Mouse (Mus musculus) midbrain, embryonic 15.5 days (tissue): ENCODE measurements at regions not wholly inside any gene's neighbourhood (a gene's known extent, or its start where the extent isn't known, plus 50 kb on each side); places are given as distances from the start of the nearest gene placed in this dataset.
"Not testable (repeated sequence)": the region's sequence is repeated elsewhere in the genome, so short reads cannot be mapped to it uniquely, and the experiment has no call there.

Experiments
- ATAC-seq: fragments of 200-750 bp; cut with Nextera tagmentation; replicated peaks from 2 replicates; pipeline ENCODE4 v1.8.0; 2017; ENCODE audit warnings: moderate TSS enrichment
- H3K27ac ChIP-seq: fragments of 300-500 bp; sonication (generic); 2 replicates; pipeline ENCODE4 v1.5.1; 2015; ENCODE audit warnings: mild to moderate bottlenecking, inconsistent platforms
- H3K27me3 ChIP-seq: fragments of 300-500 bp; sonication (generic); replicated peaks from 2 replicates; pipeline ENCODE4 v1.6.1; 2015; ENCODE audit warnings: inconsistent platforms
- H3K36me3 ChIP-seq: fragments of 300-500 bp; sonication (generic); replicated peaks from 2 replicates; pipeline ENCODE4 v1.6.1; 2015; ENCODE audit warnings: inconsistent platforms
- H3K4me1 ChIP-seq: fragments of 300-500 bp; sonication (generic); 2 replicates; pipeline ENCODE4 v1.6.1; 2015; ENCODE audit warnings: inconsistent platforms
- H3K4me2 ChIP-seq: fragments of 300-500 bp; sonication (generic); 2 replicates; pipeline ENCODE4 v1.6.1; 2015; ENCODE audit warnings: inconsistent platforms, mild to moderate bottlenecking, moderate library complexity
- H3K4me3 ChIP-seq: fragments of 300-500 bp; sonication (generic); 2 replicates; pipeline ENCODE4 v1.5.1; 2015; ENCODE audit warnings: mild to moderate bottlenecking, inconsistent platforms
- H3K9ac ChIP-seq: fragments of 300-500 bp; sonication (generic); 2 replicates; pipeline ENCODE4 v1.6.1; 2015; ENCODE audit warnings: mild to moderate bottlenecking, inconsistent platforms
- H3K9me3 ChIP-seq: fragments of 300-500 bp; sonication (generic); 2 replicates; pipeline ENCODE4 v1.6.1; 2016; ENCODE audit warnings: inconsistent platforms
- WGBS: fragments of 180-500 bp; shearing (Covaris S2); methylation state at CpG from one replicate; pipeline ENCODE4 v1.1.7; 2015; ENCODE audit warnings: mixed read lengths; 5-methylcytosine and 5-hydroxymethylcytosine counted together

GRCm38 (mm10) chr8:112283316-112283715 lies 268.5 kb upstream of the Gm6793 start:
- Histone ChIP-seq H3K4me1 (no peaks in the 10 kb centered on the region), H3K9ac (no peak overlapping the region), H3K36me3 (no peaks in the 10 kb centered on the region), H3K4me2 (no peak overlapping the region), H3K27ac (no peak overlapping the region), H3K9me3 (peaks cover 3% of the 10 kb centered on the region; the same call in 1 of the 2 replicates), H3K27me3 (no peaks in the 10 kb centered on the region), H3K4me3 (no peak overlapping the region)
- 87% methylated on average over 6 of the region's 6 CpGs for WGBS
- ATAC-seq, result no peak

GRCm38 (mm10) chr8:112269598-112269997 lies 254.8 kb upstream of the Gm6793 start:
- ATAC-seq, result peak; percentile 66
- H3K9me3 ChIP-seq, result no peaks in the 10 kb centered on the region
- no peak overlapping the region for H3K9ac ChIP-seq
- H3K4me3 ChIP-seq, result no peak overlapping the region
- H3K36me3 ChIP-seq, result no peaks in the 10 kb centered on the region
- peak overlapping the region; percentile 24 for H3K4me2 ChIP-seq
- 6% methylated on average over 5 of the region's 5 CpGs for WGBS
- H3K27ac ChIP-seq, result peak overlapping the region; percentile 40; the same call in 1 of the 2 replicates
- no peaks in the 10 kb centered on the region for H3K27me3 ChIP-seq
- peaks cover 16% of the 10 kb centered on the region for H3K4me1 ChIP-seq

GRCm38 (mm10) chr8:112269214-112269566 lies 254.4 kb upstream of the Gm6793 start:
- ATAC-seq, result peak; percentile 74
- H3K27me3 ChIP-seq, result no peaks in the 10 kb centered on the region
- peak overlapping the region; percentile 40 for H3K27ac ChIP-seq
- WGBS, result 10% methylated on average over 8 of the region's 8 CpGs
- no peaks in the 10 kb centered on the region for H3K9me3 ChIP-seq
- peaks cover 16% of the 10 kb centered on the region for H3K4me1 ChIP-seq
- H3K4me2 ChIP-seq, result peak overlapping the region; percentile 24
- no peak overlapping the region for H3K4me3 ChIP-seq
- no peaks in the 10 kb centered on the region for H3K36me3 ChIP-seq
- H3K9ac ChIP-seq, result no peak overlapping the region

- WGBS, result 17% methylated on average over 9 of the region's 9 CpGs
- no peaks in the 10 kb centered on the region for H3K27me3 ChIP-seq
- ATAC-seq, result peak; percentile 87
These were observed 253.8 kb upstream of the Gm6793 start for GRCm38 (mm10) chr8:112268544-112269213.

DNA sequence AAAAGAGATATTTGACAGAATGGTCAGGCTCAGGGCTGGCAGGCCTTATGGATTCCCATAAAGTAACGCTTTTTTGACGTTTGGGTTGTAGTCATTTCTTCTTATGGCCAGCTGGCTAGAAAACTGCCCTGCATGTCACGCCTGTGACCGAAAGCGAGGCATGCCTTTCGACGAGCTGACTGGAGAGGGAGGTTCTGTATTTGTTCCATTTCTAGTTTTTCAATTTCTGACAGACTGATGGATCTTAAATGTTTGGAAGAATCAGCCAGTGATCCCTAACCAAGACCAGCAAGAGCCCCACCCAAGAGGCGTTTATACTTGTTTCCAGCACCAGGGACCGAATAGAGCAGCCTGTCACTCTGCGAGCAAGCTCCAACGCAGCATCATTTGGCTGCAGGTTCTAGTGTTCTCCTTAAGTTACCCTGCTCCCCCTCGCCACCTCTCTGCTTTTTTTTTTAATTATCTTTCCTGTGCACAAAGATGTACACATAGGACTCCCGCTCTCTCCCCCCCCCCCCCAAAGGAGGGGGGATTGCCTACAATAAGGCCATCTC lies 243.2 kb upstream of the Gm6793 start:
- Histone ChIP-seq H3K27ac (peak overlapping the region; percentile 58), H3K9me3 (no peaks in the 10 kb centered on the region), H3K4me3 (peak overlapping the region; percentile 17), H3K9ac (no peak overlapping the region; the same call in 1 of the 2 replicates), H3K4me1 (peaks cover 14% of the 10 kb centered on the region), H3K27me3 (no peaks in the 10 kb centered on the region), H3K4me2 (peak overlapping the region; percentile 44), H3K36me3 (no peaks in the 10 kb centered on the region)
- 24% methylated on average over 13 of the region's 13 CpGs for WGBS
- peak; percentile 42 for ATAC-seq

More at GRCm38 (mm10) chr8:112268544-112269213, 253.8 kb upstream of the Gm6793 start:
- H3K9me3 ChIP-seq, result no peaks in the 10 kb centered on the region
- H3K9ac ChIP-seq, result no peak overlapping the region
- peak overlapping the region; percentile 40 for H3K27ac ChIP-seq
- H3K4me3 ChIP-seq, result no peak overlapping the region
- H3K4me1 ChIP-seq, result peaks cover 16% of the 10 kb centered on the region
- H3K36me3 ChIP-seq, result no peaks in the 10 kb centered on the region
- H3K4me2 ChIP-seq, result peak overlapping the region; percentile 24

- H3K4me2 ChIP-seq, result peak overlapping the region; percentile 44
- WGBS, result 10% methylated on average over 18 of the region's 18 CpGs
- peak overlapping the region; percentile 58 for H3K27ac ChIP-seq
- H3K9ac ChIP-seq, result no peak overlapping the region; the same call in 1 of the 2 replicates
- 0 out of 2 replicates have a peak, but pooled peaks have one; percentile 33 for ATAC-seq
- peaks cover 14% of the 10 kb centered on the region for H3K4me1 ChIP-seq
- H3K27me3 ChIP-seq, result no peaks in the 10 kb centered on the region
- no peaks in the 10 kb centered on the region for H3K9me3 ChIP-seq
- H3K36me3 ChIP-seq, result no peaks in the 10 kb centered on the region
- H3K4me3 ChIP-seq, result peak overlapping the region; percentile 17
These were observed 242.6 kb upstream of the Gm6793 start for GRCm38 (mm10) chr8:112257311-112257894.

DNA sequence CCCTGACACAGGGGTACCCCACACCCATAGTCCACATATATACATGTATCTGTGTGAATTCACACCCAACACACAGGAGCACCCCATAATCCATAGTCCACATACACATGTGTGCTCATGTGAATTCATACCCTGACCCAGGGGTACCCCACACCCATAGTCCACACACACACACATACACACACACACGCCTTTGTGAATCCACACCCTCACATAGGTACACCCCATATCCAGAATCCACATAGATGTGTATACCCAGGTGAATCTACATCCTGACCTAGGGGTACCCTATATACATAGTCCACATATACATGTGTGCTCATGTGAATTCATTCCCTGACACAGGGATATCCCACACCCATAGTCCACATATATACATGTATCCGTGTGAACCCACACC lies 231.8 kb upstream of the Gm6793 start:
- not testable (repeated sequence) for ATAC-seq, H3K27ac ChIP-seq, H3K4me3 ChIP-seq, H3K4me1 ChIP-seq, H3K4me2 ChIP-seq, H3K9me3 ChIP-seq, H3K9ac ChIP-seq, H3K27me3 ChIP-seq, H3K36me3 ChIP-seq
- WGBS, result 85% methylated on average over 2 of the region's 2 CpGs

DNA sequence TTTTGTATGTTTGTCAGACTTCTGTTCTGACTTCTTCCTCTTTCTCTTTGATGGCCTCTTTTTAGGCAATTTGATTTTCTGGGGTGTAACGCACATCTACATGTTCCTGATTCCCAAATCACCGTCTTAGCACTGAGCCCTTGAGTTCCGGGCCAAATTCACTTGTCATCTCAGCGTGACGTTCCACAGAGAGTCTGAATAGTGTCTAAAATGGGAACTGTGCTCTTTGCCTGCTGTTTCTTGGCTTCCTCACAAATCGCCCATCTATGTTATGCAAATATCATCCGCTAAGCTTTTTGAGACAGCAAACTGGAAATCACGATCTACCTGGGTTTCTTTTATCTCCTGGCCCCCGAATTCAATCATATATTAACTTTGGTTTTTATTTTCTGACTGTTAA lies 223.8 kb upstream of the Gm6793 start:
- Histone ChIP-seq H3K4me1 (no peaks in the 10 kb centered on the region), H3K27ac (no peak overlapping the region), H3K9me3 (no peaks in the 10 kb centered on the region), H3K9ac (no peak overlapping the region), H3K27me3 (no peaks in the 10 kb centered on the region), H3K4me3 (no peak overlapping the region), H3K36me3 (no peaks in the 10 kb centered on the region), H3K4me2 (no peak overlapping the region)
- ATAC-seq, result no peak
- 47% methylated on average over 9 of the region's 9 CpGs for WGBS

GRCm38 (mm10) chr8:112236751-112237150 lies 221.9 kb upstream of the Gm6793 start:
- not testable (repeated sequence) for ATAC-seq, H3K9me3 ChIP-seq
- 95% methylated on average over 19 of the region's 19 CpGs for WGBS

GRCm38 (mm10) chr8:112219656-112220055 lies 204.8 kb upstream of the Gm6793 start:
- no peak for ATAC-seq
- no peak overlapping the region for H3K27ac ChIP-seq
- WGBS, result 72% methylated on average over 6 of the region's 6 CpGs

More at GRCm38 (mm10) chr8:112236751-112237150, 221.9 kb upstream of the Gm6793 start:
- H3K4me1 ChIP-seq, H3K27me3 ChIP-seq, H3K36me3 ChIP-seq, H3K4me3 ChIP-seq, H3K27ac ChIP-seq, H3K4me2 ChIP-seq, H3K9ac ChIP-seq: not testable (repeated sequence)

GRCm38 (mm10) chr8:112212170-112212569 lies 197.3 kb upstream of the Gm6793 start:
- ATAC-seq, result no peak
- H3K27ac ChIP-seq, result no peak overlapping the region
- no peak overlapping the region for H3K4me2 ChIP-seq
- no peaks in the 10 kb centered on the region for H3K9me3 ChIP-seq
- no peaks in the 10 kb centered on the region for H3K4me1 ChIP-seq
- H3K4me3 ChIP-seq, result no peak overlapping the region
- H3K27me3 ChIP-seq, result no peaks in the 10 kb centered on the region
- H3K9ac ChIP-seq, result no peak overlapping the region
- H3K36me3 ChIP-seq, result no peaks in the 10 kb centered on the region
- 85% methylated on average over 5 of the region's 5 CpGs for WGBS

More at GRCm38 (mm10) chr8:112219656-112220055, 204.8 kb upstream of the Gm6793 start:
- no peaks in the 10 kb centered on the region for H3K4me1 ChIP-seq
- H3K36me3 ChIP-seq, result no peaks in the 10 kb centered on the region
- no peak overlapping the region for H3K4me3 ChIP-seq
- H3K9ac ChIP-seq, result no peak overlapping the region
- H3K9me3 ChIP-seq, result no peaks in the 10 kb centered on the region
- no peaks in the 10 kb centered on the region for H3K27me3 ChIP-seq
- no peak overlapping the region for H3K4me2 ChIP-seq

- no peaks in the 10 kb centered on the region for H3K9me3 ChIP-seq
- no peaks in the 10 kb centered on the region for H3K27me3 ChIP-seq
- no peak overlapping the region for H3K9ac ChIP-seq
- H3K36me3 ChIP-seq, result no peaks in the 10 kb centered on the region
- H3K4me2 ChIP-seq, result no peak overlapping the region
- H3K27ac ChIP-seq, result no peak overlapping the region
- H3K4me3 ChIP-seq, result no peak overlapping the region
- no peak for ATAC-seq
- 34% methylated on average over 1 of the region's 1 CpGs for WGBS
- H3K4me1 ChIP-seq, result peaks cover 6% of the 10 kb centered on the region; the same call in 1 of the 2 replicates
These were observed 181.6 kb upstream of the Gm6793 start for GRCm38 (mm10) chr8:112196423-112196822.
